Mouse (Mus musculus) CH12.LX (cell line): ENCODE data around the gene Shisa7. TPM values are rescaled to one million over a fixed set of nuclear protein-coding genes. Genes with fewer than 3 reads are reported as not detected.

Experiments
- DNase-seq: peaks from one replicate; pipeline ENCODE4 v3.0.0-alpha.2; 2013; ENCODE audit errors: extremely low read depth
- H3K27ac ChIP-seq: 2 replicates; pipeline ENCODE4 v1.5.1; 2012; ENCODE audit warnings: low read depth, mild to moderate bottlenecking, control low read depth, moderate library complexity; ENCODE audit not compliant: insufficient read depth
- H3K27me3 ChIP-seq: replicated peaks from 2 replicates; pipeline ENCODE3; 2012; ENCODE audit warnings: inconsistent platforms
- H3K36me3 ChIP-seq, 2 experiments: replicated peaks in 1 of 2; 2 replicates each; pipeline versions ENCODE3 to v1.6.1; 2012; ENCODE audit warnings: inconsistent platforms in 1 of 2, low read length in 1 of 2, mild to moderate bottlenecking in 1 of 2, mixed read lengths in 1 of 2, moderate library complexity in 1 of 2; ENCODE audit not compliant: control insufficient read depth in 1 of 2, insufficient read depth in 1 of 2
- H3K4me1 ChIP-seq, 2 experiments: 2 replicates each; pipeline ENCODE4 v1.6.1; 2012; ENCODE audit warnings: inconsistent platforms in 1 of 2, moderate library complexity in 1 of 2; ENCODE audit not compliant: insufficient read depth in 2 of 2, control insufficient read depth in 1 of 2
- H3K4me2 ChIP-seq: 2 replicates; pipeline ENCODE4 v1.6.1; 2012; ENCODE audit warnings: low read depth, mild to moderate bottlenecking, control low read depth; ENCODE audit not compliant: poor library complexity, insufficient read depth, severe bottlenecking
- H3K4me3 ChIP-seq, 3 experiments: fragments of 150-350 bp in 1 of 3; sonication (generic) in 1 of 3; replicated peaks in 1 of 3; 2 replicates each; pipeline versions ENCODE3 to v1.5.1; 2011 to 2012; ENCODE audit warnings: low read depth in 2 of 3, low read length in 2 of 3, mild to moderate bottlenecking in 2 of 3, moderate library complexity in 2 of 3, control low read depth in 1 of 3, improper control_type of control experiment in 1 of 3, inconsistent platforms in 1 of 3, mixed read lengths in 1 of 3; ENCODE audit not compliant: poor library complexity in 1 of 3
- H3K79me2 ChIP-seq: replicated peaks from 2 replicates; pipeline ENCODE4 v1.6.1; 2012; ENCODE audit warnings: mild to moderate bottlenecking, moderate library complexity; ENCODE audit not compliant: control insufficient read depth, poor library complexity, insufficient read depth, severe bottlenecking; ENCODE audit errors: extremely low read depth
- H3K9ac ChIP-seq: 2 replicates; pipeline ENCODE4 v1.6.1; 2012; ENCODE audit warnings: low read depth, mild to moderate bottlenecking, control low read depth, moderate library complexity; ENCODE audit not compliant: insufficient read depth
- H3K9me3 ChIP-seq: replicated peaks from 2 replicates; pipeline ENCODE3; 2012; ENCODE audit warnings: low read length, inconsistent platforms, mixed read lengths
- BHLHE40 ChIP-seq: IDR thresholded peaks from 2 replicates; pipeline ENCODE4 v1.6.1; 2011; ENCODE audit warnings: mild to moderate bottlenecking, low read depth, low read length, improper control_type of control experiment
- CHD1 ChIP-seq: IDR thresholded peaks from 2 replicates; pipeline ENCODE4 v1.6.1; 2012; ENCODE audit warnings: low read depth, low read length, improper control_type of control experiment, inconsistent platforms
- CHD2 ChIP-seq: IDR thresholded peaks from 2 replicates; pipeline ENCODE4 v1.6.1; 2011; ENCODE audit warnings: low read length, improper control_type of control experiment
- CTCF ChIP-seq, 2 experiments: IDR thresholded peaks in 1 of 2; conservative IDR thresholded peaks in 1 of 2; 2 replicates each; pipeline ENCODE4 v1.5.1; 2011 to 2012; ENCODE audit warnings: low read depth in 2 of 2, low read length in 2 of 2, improper control_type of control experiment in 1 of 2, inconsistent platforms in 1 of 2, mild to moderate bottlenecking in 1 of 2, moderate library complexity in 1 of 2
- E2F4 ChIP-seq: IDR thresholded peaks from 2 replicates; pipeline ENCODE4 v1.6.1; 2011; ENCODE audit warnings: low read depth, low read length, improper control_type of control experiment; ENCODE audit not compliant: insufficient replicate concordance
- ELF1 ChIP-seq: IDR thresholded peaks from 2 replicates; pipeline ENCODE4 v1.6.1; 2014; ENCODE audit warnings: low read depth, mild to moderate bottlenecking, inconsistent platforms, low read length, improper control_type of control experiment
- EP300 ChIP-seq: IDR thresholded peaks from 2 replicates; pipeline ENCODE4 v1.6.1; 2011; ENCODE audit warnings: low read length, improper control_type of control experiment
- ETS1 ChIP-seq: conservative IDR thresholded peaks from 2 replicates; pipeline ENCODE4 v1.6.1; 2012; ENCODE audit warnings: low read depth, mild to moderate bottlenecking, inconsistent platforms, low read length, improper control_type of control experiment, moderate library complexity
- GABPA ChIP-seq: IDR thresholded peaks from 2 replicates; pipeline ENCODE4 v1.6.1; 2012; ENCODE audit warnings: low read depth, low read length, improper control_type of control experiment, inconsistent platforms; ENCODE audit not compliant: insufficient replicate concordance
- HCFC1 ChIP-seq: IDR thresholded peaks from 2 replicates; pipeline ENCODE4 v1.6.1; 2012; ENCODE audit warnings: low read depth, mild to moderate bottlenecking, inconsistent platforms, low read length, improper control_type of control experiment
- IRF4 ChIP-seq: IDR thresholded peaks from 2 replicates; pipeline ENCODE4 v1.6.1; 2014; ENCODE audit warnings: low read depth, mild to moderate bottlenecking, inconsistent platforms, low read length, improper control_type of control experiment
- JUN ChIP-seq: IDR thresholded peaks from 2 replicates; pipeline ENCODE4 v1.6.1; 2011; ENCODE audit warnings: low read depth, mild to moderate bottlenecking, low read length, improper control_type of control experiment, moderate library complexity; ENCODE audit not compliant: insufficient read depth
- JUND ChIP-seq: conservative IDR thresholded peaks from 2 replicates; pipeline ENCODE4 v1.6.1; 2011; ENCODE audit warnings: low read depth, low read length, improper control_type of control experiment
- KAT2A ChIP-seq: IDR thresholded peaks from 2 replicates; pipeline ENCODE4 v1.6.1; 2012; ENCODE audit warnings: low read length, improper control_type of control experiment, inconsistent platforms; ENCODE audit not compliant: insufficient replicate concordance
- MAFK ChIP-seq: IDR thresholded peaks from 2 replicates; pipeline ENCODE4 v1.6.1; 2011; ENCODE audit warnings: low read length, improper control_type of control experiment; ENCODE audit not compliant: insufficient replicate concordance
- MAX ChIP-seq: IDR thresholded peaks from 2 replicates; pipeline ENCODE4 v1.6.1; 2011; ENCODE audit warnings: low read length, improper control_type of control experiment
- MAZ ChIP-seq: IDR thresholded peaks from 2 replicates; pipeline ENCODE4 v1.6.1; 2012; ENCODE audit warnings: low read depth, mild to moderate bottlenecking, inconsistent platforms, low read length, improper control_type of control experiment, moderate library complexity
- MEF2A ChIP-seq: IDR thresholded peaks from 2 replicates; pipeline ENCODE4 v1.6.1; 2014; ENCODE audit warnings: low read depth, mild to moderate bottlenecking, inconsistent platforms, low read length, improper control_type of control experiment, borderline replicate concordance
- MXI1 ChIP-seq: IDR thresholded peaks from 2 replicates; pipeline ENCODE4 v1.6.1; 2011; ENCODE audit warnings: mild to moderate bottlenecking, low read depth, low read length, improper control_type of control experiment
- MYC ChIP-seq: IDR thresholded peaks from 2 replicates; pipeline ENCODE4 v1.6.1; 2011; ENCODE audit warnings: low read depth, mild to moderate bottlenecking, improper control_type of control experiment, low read length
- NELFE ChIP-seq: IDR thresholded peaks from 2 replicates; pipeline ENCODE4 v1.6.1; 2011; ENCODE audit warnings: low read depth, low read length, improper control_type of control experiment
- NRF1 ChIP-seq: IDR thresholded peaks from 2 replicates; pipeline ENCODE4 v1.6.1; 2014; ENCODE audit warnings: low read depth, mild to moderate bottlenecking, inconsistent platforms, low read length, improper control_type of control experiment, moderate library complexity
- PAX5 ChIP-seq: IDR thresholded peaks from 2 replicates; pipeline ENCODE4 v1.6.1; 2012; ENCODE audit warnings: low read length, inconsistent platforms, mixed read lengths
- POLR2A ChIP-seq: IDR thresholded peaks from 2 replicates; pipeline ENCODE4 v1.6.1; 2011; ENCODE audit warnings: low read depth, mild to moderate bottlenecking, improper control_type of control experiment, low read length
- POLR2AphosphoS2 ChIP-seq: IDR thresholded peaks from 2 replicates; pipeline ENCODE4 v1.6.1; 2011; ENCODE audit warnings: low read depth, low read length, improper control_type of control experiment
- RAD21 ChIP-seq: IDR thresholded peaks from 2 replicates; pipeline ENCODE4 v1.6.1; 2011; ENCODE audit warnings: low read depth, mild to moderate bottlenecking, low read length, improper control_type of control experiment, moderate library complexity
- RCOR1 ChIP-seq: conservative IDR thresholded peaks from 2 replicates; pipeline ENCODE4 v1.6.1; 2012; ENCODE audit warnings: low read depth, mild to moderate bottlenecking, inconsistent platforms, low read length, improper control_type of control experiment
- SIN3A ChIP-seq: IDR thresholded peaks from 2 replicates; pipeline ENCODE4 v1.6.1; 2012; ENCODE audit warnings: low read length, improper control_type of control experiment, inconsistent platforms
- SMC3 ChIP-seq: IDR thresholded peaks from 2 replicates; pipeline ENCODE4 v1.6.1; 2011; ENCODE audit warnings: low read depth, low read length, improper control_type of control experiment
- TBP ChIP-seq: conservative IDR thresholded peaks from 2 replicates; pipeline ENCODE4 v1.6.1; 2011; ENCODE audit warnings: low read depth, low read length, improper control_type of control experiment
- TCF12 ChIP-seq: IDR thresholded peaks from 2 replicates; pipeline ENCODE4 v1.6.1; 2014; ENCODE audit warnings: low read depth, mild to moderate bottlenecking, inconsistent platforms, low read length, improper control_type of control experiment
- UBTF ChIP-seq: IDR thresholded peaks from 2 replicates; pipeline ENCODE4 v1.6.1; 2012; ENCODE audit warnings: low read depth, mild to moderate bottlenecking, inconsistent platforms, low read length, improper control_type of control experiment, moderate library complexity
- USF1 ChIP-seq: IDR thresholded peaks from 2 replicates; pipeline ENCODE4 v1.6.1; 2014; ENCODE audit warnings: low read depth, mild to moderate bottlenecking, inconsistent platforms, low read length, improper control_type of control experiment
- USF2 ChIP-seq: conservative IDR thresholded peaks from 2 replicates; pipeline ENCODE4 v1.6.1; 2011; ENCODE audit warnings: low read depth, low read length, improper control_type of control experiment
- ZC3H11A ChIP-seq: IDR thresholded peaks from 2 replicates; pipeline ENCODE4 v1.6.1; 2012; ENCODE audit warnings: low read depth, mild to moderate bottlenecking, inconsistent platforms, low read length, improper control_type of control experiment
- ZKSCAN1 ChIP-seq: IDR thresholded peaks from 2 replicates; pipeline ENCODE4 v1.6.1; 2012; ENCODE audit warnings: low read depth, inconsistent platforms, low read length, improper control_type of control experiment, borderline replicate concordance
- ZMIZ1 ChIP-seq: IDR thresholded peaks from 2 replicates; pipeline ENCODE4 v1.6.1; 2012; ENCODE audit warnings: low read depth, mild to moderate bottlenecking, inconsistent platforms, low read length, improper control_type of control experiment
- ZNF384 ChIP-seq: IDR thresholded peaks from 2 replicates; pipeline ENCODE4 v1.6.1; 2012; ENCODE audit warnings: low read depth, low read length, improper control_type of control experiment, inconsistent platforms
- dilution Hi-C: fragments of 300-500 bp; cut with MboI; formaldehyde crosslinking; loops from 2 replicates; pipeline ENCODE4 v1.14.3; 2020; ENCODE audit warnings: low sequenced_read_pairs; ENCODE audit not compliant: extremely low pct_unique_long_range_greater_than_20kb, extremely low pct_ligation_motif_present
- in situ Hi-C: fragments of 300-500 bp; cut with MboI; formaldehyde crosslinking; loops from 3 replicates; pipeline ENCODE4 v1.14.3; 2019; ENCODE audit warnings: low sequenced_read_pairs, low pct_ligation_motif_present, low pct_unique_long_range_greater_than_20kb, mixed read lengths
- polyA plus RNA-seq: library from polyadenylated mRNA; unstranded; fragments of >175 nt; gene quantifications from 2 replicates; pipeline ENCODE4 v1.2.1, GENCODE M21; 2012; ENCODE audit warnings: low read depth; ENCODE audit not compliant: insufficient read length
- total RNA-seq, 2 experiments: library from RNA; depleted of rRNA; stranded (reverse); fragments of 300-350 nt in 1 of 2; fragments of >200 nt in 1 of 2; gene quantifications; 2 replicates each; pipeline ENCODE4 v1.2.3; 2012 to 2014

Gene Shisa7
- total and polyA plus RNA-seq, 3 experiments = not detected

GRCm38 (mm10) chr7:4812303-4813104 lies 32.0 kb downstream of the Shisa7 start, which contains the start of gene Ube2s:
Ube2s (minus strand) TSS chr7:4812590.
- H3K9me3 ChIP-seq = no peaks in the 10 kb centered on the region
- in situ Hi-C loops = no loop called here

DNA sequence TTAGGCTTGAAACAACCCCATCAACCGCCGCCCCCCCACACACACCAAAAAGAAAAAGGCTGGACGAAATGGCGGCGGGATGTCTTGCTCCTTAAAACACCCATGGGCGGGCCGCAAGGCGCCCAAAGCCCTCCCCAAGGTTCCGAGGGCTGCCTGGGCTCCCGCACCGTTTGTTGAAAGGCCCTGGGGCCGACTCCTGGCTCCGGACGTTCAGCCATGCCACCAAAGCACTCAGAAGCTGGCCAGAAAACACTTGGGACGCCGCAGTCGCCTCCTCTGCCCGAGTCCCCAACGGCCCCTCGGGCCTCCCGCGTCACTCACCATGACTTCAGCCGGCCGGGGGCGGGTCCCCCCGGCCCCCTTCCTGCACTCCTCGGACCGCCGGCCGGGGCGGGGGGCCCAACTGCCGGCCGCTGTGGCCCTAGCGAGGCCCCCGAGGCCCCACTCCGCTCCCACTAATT lies 32.6 kb downstream of the Shisa7 start:
- no peak for DNase-seq
- dilution Hi-C loops = no loop called here

More at GRCm38 (mm10) chr7:4812303-4813104, 32.0 kb downstream of the Shisa7 start, which contains the start of gene Ube2s:
- dilution Hi-C loops = no loop called here
- H3K9ac ChIP-seq = peak within 1 kb of the TSS; percentile 99
- TF ChIP-seq ZC3H11A = no peak
- no peak; the same call in 1 of the 2 replicates for TF ChIP-seq MEF2A
- no peak for TF ChIP-seq CHD1
- TF ChIP-seq POLR2AphosphoS2 = peak; percentile 59; the same call in 1 of the 2 replicates
- TF ChIP-seq EP300 = no peak
- no peak for TF ChIP-seq PAX5
- TF ChIP-seq KAT2A = no peak; the same call in 1 of the 2 replicates
- no peak for TF ChIP-seq UBTF
- peak; percentile 91 for TF ChIP-seq NELFE
- no peak; the same call in 1 of the 2 replicates for TF ChIP-seq MAX
- no peak for TF ChIP-seq E2F4
- TF ChIP-seq MAFK = no peak
- TF ChIP-seq MYC = peak; percentile 75; the same call in 1 of the 2 replicates
- TF ChIP-seq GABPA = no peak
- peak; percentile 97 for TF ChIP-seq TBP
- TF ChIP-seq MAZ = no peak
- TF ChIP-seq SMC3 = no peak
- peak; percentile 79 for TF ChIP-seq HCFC1
- TF ChIP-seq CTCF (conservative IDR thresholded peaks at IDR 0.05 in 1 of 2, IDR thresholded peaks at IDR 0.05 in 1 of 2; ENCODE audit: low read depth in 2 of 2, low read length in 2 of 2) = no peak
- TF ChIP-seq USF1 = no peak
- no peak for TF ChIP-seq JUND
- TF ChIP-seq TCF12 = peak; percentile 60
- TF ChIP-seq MXI1 = no peak
- TF ChIP-seq RCOR1 = no peak
- TF ChIP-seq ZNF384 = no peak
- no peak for TF ChIP-seq USF2
- TF ChIP-seq IRF4 = no peak
- peak; percentile 94 for TF ChIP-seq ELF1
- no peak for TF ChIP-seq RAD21
- no peak for TF ChIP-seq ZKSCAN1
- TF ChIP-seq ETS1 = no peak
- TF ChIP-seq SIN3A = peak; percentile 53; the same call in 1 of the 2 replicates
- peak; percentile 85 for TF ChIP-seq POLR2A
- no peak for TF ChIP-seq ZMIZ1
- TF ChIP-seq BHLHE40 = peak; percentile 91
- no peak for TF ChIP-seq JUN
- peak; percentile 80 for TF ChIP-seq NRF1
- peak; percentile 72 for TF ChIP-seq CHD2
- peaks cover 7 to 29% of the 10 kb centered on the region in 2 experiments; a peak in 3 of 4 replicates for H3K4me1 ChIP-seq
- peak within 1 kb of the TSS; percentile 80 to 99 (median 86) for H3K4me3 ChIP-seq
- DNase-seq = peak; percentile 100
- H3K4me2 ChIP-seq = peak within 1 kb of the TSS; percentile 98
- peaks cover 38% of the 10 kb centered on the region for H3K79me2 ChIP-seq
- H3K27me3 ChIP-seq = no peaks in the 10 kb centered on the region
- peak within 1 kb of the TSS; percentile 93 for H3K27ac ChIP-seq
- peaks cover 30 to 44% of the 10 kb centered on the region in 2 experiments for H3K36me3 ChIP-seq

More for the DNA sequence above, 32.6 kb downstream of the Shisa7 start:
- Histone ChIP-seq H3K4me1 (peaks cover 7 to 33% of the 10 kb centered on the region in 2 experiments; a peak in 3 of 4 replicates), H3K9ac (peak overlapping the region; percentile 99), H3K4me3 (peak overlapping the region; percentile 80 to 99 (median 86)), H3K4me2 (peak overlapping the region; percentile 98; the same call in 1 of the 2 replicates), H3K27ac (no peak overlapping the region), H3K9me3 (no peaks in the 10 kb centered on the region), H3K79me2 (peaks cover 38% of the 10 kb centered on the region), H3K36me3 (peaks cover 36 to 51% of the 10 kb centered on the region in 2 experiments), H3K27me3 (no peaks in the 10 kb centered on the region)
- in situ Hi-C loops = no loop called here
- TF ChIP-seq POLR2AphosphoS2 (0 out of 2 replicates have a peak, but pooled peaks have one; percentile 41), ZKSCAN1 (no peak), CTCF (conservative IDR thresholded peaks at IDR 0.05 in 1 of 2, IDR thresholded peaks at IDR 0.05 in 1 of 2; ENCODE audit: low read depth in 2 of 2, low read length in 2 of 2) (no peak), ZMIZ1 (peak; percentile 85; the same call in 1 of the 2 replicates), USF2 (no peak), MAZ (no peak), NELFE (no peak), MXI1 (0 out of 2 replicates have a peak, but pooled peaks have one; percentile 37), HCFC1 (no peak), SIN3A (peak; percentile 86)
